Mouse (Mus musculus) gastrocnemius, postnatal 14 days (tissue): ENCODE data around the gene Zcwpw1. TPM values are rescaled to one million over a fixed set of nuclear protein-coding genes. Genes with fewer than 3 reads are reported as not detected.

Experiments used
- DNase-seq: peaks from one replicate; pipeline ENCODE4 v3.0.0; 2021; ENCODE audit warnings: mixed read lengths
- intact Hi-C: fragments of 180-260 bp; cut with DNase I; formaldehyde crosslinking; loops from one replicate; pipeline ENCODE4 v1.15.1; 2025; ENCODE audit warnings: low total_unique reads
- total RNA-seq, 2 experiments: library from RNA; stranded (reverse); gene quantifications; 2 replicates each; pipeline ENCODE4 v1.2.3; 2021

Zcwpw1 gene
- total RNA-seq, 2 experiments from 2014 or later: 0.84 to 1.7 TPM

DNA sequence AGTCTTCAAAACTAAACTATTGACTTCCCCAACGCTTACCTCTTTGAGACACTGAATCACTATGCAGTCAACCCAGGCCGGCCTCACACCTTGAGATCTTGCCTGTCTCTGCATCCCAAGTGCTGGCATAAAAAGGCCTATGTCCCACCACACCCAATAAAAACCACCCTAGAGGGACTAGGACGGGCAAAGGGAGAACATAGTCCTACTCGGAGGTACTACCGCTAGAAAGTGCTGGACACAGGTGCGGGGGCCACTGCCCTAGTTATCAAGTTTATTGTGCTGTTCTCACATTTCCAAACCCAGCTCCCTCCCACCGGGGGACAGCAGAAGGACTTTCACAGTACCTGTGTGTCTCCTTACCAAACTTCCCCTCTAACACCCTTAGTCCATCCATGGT lies 5.9 kb upstream of the Zcwpw1 start:
- intact Hi-C loops: no loop called here

DNA sequence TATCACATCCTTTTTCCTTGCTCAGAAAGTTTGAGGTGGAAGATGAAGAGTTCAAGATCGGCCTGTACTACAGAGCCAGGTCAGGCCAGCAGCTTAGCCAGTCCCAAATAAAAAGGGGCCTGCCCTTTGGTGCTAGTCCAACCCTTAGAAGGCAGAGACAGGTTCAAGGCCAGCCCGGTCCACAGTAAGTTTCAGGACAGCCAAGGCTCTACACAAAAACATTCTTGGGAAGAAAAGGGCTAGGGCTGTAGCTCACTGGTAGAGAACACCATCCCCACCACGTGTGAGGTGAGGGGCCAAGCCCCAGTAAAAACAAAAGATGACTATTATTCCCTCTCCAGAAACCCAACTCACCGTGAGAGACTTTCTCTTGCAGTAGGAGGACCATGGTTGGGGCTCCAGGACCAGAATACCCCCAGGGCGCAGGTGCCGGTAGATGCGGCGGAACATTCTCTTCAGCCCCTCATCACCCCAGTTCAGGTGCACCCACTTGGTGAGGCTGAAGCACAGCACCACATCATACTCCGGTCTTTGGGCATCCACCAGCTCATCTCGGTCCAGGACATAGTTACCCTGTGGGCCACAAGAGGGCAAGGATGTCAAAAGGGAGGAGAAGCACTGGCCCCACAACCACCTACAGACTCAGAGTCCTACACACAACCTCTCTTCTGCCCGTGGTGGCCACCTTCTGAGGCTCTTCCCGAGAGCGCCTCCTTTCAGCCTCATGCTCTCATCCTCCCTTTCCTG lies 4.6 kb upstream of the Zcwpw1 start:
- intact Hi-C loops: no loop called here
- DNase-seq: no peak

More for the DNA sequence above, 5.9 kb upstream of the Zcwpw1 start:
- no peak for DNase-seq

DNA sequence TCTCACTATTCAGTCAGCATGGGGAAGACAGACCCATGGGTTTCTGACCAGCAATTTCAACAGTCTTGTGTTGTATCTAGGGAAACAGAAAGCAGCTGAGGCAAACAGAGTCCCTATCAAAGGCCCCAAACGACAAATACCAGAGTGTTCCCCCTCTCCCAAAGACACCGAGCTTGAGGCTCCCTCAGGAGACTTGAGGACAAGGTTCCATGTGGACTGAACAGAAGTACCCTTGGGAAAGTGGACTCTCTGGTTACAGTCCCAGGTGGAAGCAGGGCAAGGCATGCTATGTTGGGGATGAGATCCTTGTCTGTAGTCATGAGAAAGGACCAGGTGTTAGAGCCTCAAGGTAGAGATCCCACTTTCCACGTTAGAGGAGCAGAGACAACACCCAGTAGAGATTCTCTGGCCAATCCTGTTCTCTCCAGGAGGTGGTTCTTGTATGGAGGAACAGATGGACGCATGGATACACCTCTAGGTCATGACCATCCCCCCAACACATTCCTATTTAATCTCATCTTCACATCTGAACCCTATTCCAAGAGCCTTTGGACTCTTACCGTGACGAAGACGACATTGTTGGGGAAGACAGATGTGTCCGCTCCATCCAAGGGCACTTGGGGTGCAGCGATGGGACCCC lies 3.6 kb upstream of the Zcwpw1 start:
- intact Hi-C loops: no loop called here
- DNase-seq: no peak

GRCm38 (mm10) chr5:137784546-137784945 lies 3.1 kb upstream of the Zcwpw1 start:
- no peak for DNase-seq
- intact Hi-C loops: no loop called here

- intact Hi-C loops: no loop called here
- peak; percentile 55 for DNase-seq
Measured at GRCm38 (mm10) chr5:137785164-137786031, 2.2 kb upstream of the Zcwpw1 start.

DNA sequence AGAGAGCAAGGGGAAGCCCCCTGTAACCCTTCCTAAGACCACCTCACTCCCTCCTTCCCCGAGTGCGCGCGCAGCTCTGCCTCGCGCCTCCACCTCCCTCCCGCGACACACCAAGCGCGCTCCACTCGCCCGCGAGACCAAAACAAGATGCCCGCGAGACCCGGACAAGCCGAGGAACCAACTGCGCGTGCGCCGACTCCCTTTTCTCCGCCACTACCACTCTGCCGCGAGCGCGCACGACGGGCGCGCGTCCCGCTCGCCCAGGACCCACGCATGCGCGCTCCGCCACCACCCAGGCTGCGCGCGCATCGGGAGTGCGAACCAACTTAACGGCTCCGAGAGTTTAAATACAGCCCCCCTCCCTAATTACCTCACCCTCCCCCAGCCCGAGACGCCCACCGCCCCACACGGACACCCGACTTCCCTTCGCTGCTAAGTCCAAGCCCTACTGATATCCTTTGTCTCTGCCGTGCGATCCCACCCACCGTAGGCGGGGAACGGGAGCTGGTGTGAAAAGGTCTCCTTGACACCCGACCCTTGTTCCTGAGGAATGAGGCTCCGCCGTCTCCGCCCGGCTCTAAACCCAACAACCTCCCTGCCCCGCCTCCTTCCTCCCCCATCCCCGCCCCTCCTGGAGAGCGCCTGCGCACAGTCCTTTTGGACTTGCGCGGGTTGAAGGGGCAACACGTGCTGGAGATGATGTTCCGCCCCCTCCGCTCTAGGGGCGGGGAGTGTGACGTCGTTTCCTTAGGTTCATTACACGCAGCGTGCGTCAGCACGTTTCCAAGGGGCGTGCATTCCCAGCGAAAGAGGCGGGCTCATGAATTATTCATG lies 1.3 kb upstream of the Zcwpw1 start:
- intact Hi-C loops: no loop called here
- DNase-seq: peak; percentile 99

DNA sequence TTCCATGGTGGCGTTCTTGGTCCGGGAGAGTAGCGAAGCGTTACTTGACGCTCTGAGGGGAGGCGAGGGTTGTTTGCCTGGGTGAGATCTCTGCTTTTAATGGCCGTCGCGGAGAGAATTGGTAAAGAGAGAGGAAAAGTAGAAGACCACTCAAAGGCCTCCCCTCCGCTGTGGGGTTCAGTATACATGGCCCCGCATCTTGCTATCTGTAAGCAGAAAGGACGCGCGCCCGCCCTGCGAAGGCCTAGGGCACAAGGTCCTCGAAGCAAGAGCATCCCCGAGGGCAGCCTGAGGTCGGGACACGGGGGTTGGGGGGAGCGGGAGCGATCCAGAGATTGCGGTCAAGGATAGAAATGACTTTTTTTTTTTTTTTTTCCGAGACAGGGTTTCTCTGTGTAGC lies 573 bp downstream of the Zcwpw1 start:
- DNase-seq: peak; percentile 18
- intact Hi-C loops: no loop called here

DNA sequence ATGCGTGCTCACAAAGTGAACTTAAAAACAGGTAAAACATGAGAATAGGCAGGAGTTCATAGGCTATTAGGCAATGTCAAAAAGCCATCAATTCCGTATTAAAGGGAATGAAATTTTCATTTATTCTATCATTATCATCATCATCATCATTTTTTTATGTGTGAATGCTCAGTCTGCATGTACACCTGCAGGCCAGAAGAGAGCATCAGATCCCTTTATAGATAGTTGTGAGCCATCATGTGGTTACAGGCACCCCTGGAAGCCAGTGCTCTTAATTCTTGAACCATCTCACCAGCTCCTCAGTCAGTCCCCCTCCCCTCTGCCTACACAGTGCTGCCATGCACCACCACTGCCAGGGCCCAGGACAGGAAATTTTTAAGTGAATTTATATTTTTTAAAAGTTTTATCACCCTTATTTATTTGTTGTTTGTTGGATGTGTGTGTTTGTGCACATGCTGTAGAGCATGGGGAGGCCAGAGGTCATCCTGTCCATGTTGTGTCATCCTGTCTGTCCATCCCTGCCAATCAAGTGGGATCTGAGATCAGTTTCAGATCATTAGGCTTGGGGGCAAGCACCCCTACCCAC lies 1.4 kb downstream of the Zcwpw1 start:
- no peak for DNase-seq
- intact Hi-C loops: no loop called here

DNA sequence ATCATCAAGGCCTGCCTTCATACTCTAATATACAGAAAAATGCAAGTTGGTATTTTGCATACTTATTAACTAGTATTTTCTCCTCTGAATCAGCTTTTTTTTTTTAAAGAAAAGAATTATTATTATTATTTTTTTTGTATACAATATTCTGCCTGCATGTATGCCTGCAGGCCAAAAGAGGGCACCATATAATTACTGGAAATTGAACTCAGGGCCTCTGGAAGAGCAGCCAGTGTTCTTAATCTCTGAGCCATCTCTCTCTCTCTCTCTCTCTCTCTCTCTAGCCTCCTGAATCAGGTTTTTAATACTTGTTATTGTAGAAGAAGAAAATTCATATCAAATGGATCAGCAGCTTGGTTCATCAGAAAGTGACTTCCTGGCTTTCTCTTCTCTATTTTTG lies 4.0 kb downstream of the Zcwpw1 start:
- intact Hi-C loops: loop anchor here (5.0 kb wide), 1 partner anchor 86 kb away; no protein-coding TSS in a partner anchor
- no peak for DNase-seq

DNA sequence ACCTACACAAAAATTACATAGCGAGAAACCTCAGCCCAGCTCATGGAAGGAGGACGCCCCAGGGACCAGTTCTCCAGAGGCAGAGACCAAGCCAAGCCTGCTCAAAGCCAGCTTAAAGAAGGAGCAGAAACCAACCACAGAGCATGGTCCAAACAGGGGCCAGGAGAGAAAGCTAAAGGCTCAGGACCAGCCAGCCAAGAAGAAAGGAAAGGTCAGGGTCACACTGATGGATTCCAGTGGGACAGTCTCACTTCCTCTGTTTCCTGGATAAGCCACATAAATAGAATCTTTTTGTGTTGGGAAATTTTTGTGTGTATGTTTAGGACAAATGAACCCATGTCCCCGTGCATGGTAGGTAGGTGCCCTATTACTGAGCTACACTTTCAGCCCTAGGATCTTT lies 9.0 kb downstream of the Zcwpw1 start:
- intact Hi-C loops: no loop called here
- no peak for DNase-seq

DNA sequence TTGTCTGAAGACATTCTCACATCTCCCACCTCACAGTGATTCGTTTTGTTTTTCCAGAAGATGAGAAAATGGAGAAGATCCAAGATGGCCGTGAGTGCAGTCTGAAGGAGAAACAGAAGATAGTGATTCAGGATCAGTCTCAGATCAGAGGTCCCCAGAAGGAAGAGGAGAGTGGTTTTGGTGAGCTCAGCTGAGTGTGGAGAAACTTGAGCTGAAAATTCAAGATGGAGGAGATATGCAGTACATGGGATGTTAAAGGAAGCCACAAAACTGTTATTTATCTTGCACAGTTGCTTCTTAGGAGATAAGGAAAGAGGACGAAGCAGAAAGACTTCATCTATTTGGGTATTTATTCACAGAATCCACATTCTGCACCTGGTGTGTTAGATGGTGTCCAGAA lies 13.3 kb downstream of the Zcwpw1 start:
- intact Hi-C loops: no loop called here

DNA sequence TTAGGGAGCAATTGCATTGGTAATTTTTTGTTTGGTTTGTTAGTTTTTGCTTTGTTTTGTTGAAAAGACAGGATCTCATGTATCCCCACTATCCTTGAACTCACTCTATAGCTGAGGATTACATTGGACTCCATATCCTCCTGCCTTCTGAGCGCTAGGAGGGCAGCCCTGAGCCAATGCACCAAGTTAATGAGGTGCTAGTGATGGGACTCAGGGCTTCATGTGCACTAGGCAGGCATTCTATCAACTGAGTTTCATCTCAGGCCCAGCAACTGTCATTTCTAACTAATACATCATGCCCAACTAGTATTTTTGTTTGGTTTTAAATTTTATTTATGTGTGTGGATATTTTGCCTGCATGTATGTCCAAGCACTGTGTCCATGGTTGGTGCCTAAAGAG lies 18.6 kb downstream of the Zcwpw1 start:
- DNase-seq: no peak
- intact Hi-C loops: no loop called here

More for the DNA sequence above, 13.3 kb downstream of the Zcwpw1 start:
- DNase-seq: no peak

DNA sequence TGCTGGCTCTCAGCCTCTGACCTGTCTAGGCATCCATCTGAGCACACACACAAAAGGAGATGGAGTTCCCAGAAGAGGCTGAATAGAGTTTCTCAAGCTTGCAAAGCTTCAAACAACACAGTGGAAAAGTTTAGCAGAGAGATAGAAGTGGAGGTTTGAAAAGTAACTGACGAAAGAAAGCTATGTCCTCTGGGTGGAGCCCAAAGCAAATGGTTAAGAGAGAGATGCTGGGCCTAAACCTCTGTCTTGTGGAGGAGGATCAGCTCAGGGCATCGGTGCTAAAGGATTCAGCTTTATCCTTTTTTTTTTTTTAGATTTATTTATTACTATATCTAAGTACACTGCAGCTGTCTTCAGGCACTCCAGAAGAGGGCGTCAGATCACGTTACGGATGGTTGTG lies 20.7 kb downstream of the Zcwpw1 start:
- no peak for DNase-seq
- intact Hi-C loops: no loop called here

DNA sequence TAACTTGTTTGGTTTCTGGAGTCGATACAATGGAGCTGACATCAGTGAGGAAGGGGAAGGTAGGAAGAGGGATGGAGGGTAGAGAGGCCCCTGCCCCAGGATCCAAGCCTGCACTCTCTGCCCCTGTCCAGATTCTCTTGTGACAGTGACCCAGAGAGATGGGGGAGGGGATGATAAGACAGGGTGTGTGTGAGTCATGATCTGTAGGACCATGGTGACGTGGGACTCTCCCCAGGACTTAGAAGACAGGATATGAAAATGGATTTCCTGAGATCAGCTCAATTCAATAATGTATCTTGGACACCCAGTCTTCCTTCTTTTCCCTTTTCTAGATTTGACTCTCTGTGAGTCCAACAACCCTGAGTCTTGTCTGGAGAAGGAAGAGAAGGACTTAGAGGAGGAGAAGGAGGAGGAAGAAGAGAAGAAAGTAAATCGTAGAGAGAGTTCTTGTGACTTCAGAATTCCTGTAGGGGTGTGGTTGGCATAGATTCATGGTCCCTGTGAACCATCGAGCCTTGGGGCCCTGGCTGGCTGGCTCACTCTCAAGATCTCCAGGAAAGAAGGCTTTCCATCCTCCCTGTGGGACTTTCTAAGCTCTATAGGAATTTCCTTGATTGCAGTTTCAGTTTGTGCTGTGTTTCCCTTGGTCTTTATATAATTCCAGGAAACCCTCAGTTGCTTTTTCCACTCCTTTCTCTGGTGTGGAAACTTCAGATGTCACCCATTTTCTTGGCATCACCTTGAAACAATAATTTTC lies 30.0 kb downstream of the Zcwpw1 start:
- intact Hi-C loops: no loop called here
- DNase-seq: no peak

- DNase-seq: no peak
- intact Hi-C loops: no loop called here
Measured at GRCm38 (mm10) chr5:137822126-137822525, 34.5 kb downstream of the Zcwpw1 start.

DNA sequence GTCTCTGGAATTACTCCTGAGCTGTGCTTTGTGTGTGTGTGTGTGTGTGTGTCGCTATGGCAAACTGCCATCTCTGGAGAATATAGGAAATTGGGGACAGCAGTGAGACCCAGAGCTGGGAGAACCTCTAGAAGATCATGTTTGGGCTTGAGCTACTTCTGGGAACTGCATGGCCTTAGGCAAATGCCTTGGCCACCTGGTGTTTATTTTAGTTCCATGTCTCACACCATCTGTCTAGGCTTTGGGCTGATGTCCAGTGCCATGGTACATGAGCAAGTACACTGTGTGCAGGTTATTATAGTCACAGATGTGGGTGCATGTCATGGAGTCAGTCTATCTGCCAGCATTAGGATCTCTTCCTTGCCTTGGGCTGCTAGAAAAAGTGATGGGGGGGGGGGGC lies 35.0 kb downstream of the Zcwpw1 start:
- no peak for DNase-seq
- intact Hi-C loops: no loop called here

GRCm38 (mm10) chr5:137823455-137824045 lies 36.0 kb downstream of the Zcwpw1 start:
- intact Hi-C loops: no loop called here
- DNase-seq: no peak

GRCm38 (mm10) chr5:137825030-137825429 lies 37.4 kb downstream of the Zcwpw1 start:
- intact Hi-C loops: no loop called here
- no peak for DNase-seq
